Mouse (Mus musculus) thymus, adult 2 months (tissue): ENCODE results near the gene Gm17428.

ENCODE experiments used
- CTCF ChIP-seq: fragments of 200-500 bp; IDR thresholded peaks from 2 replicates; pipeline ENCODE4 v1.5.1; 2012; ENCODE audit warnings: mild to moderate bottlenecking, control low read depth, low read length, moderate library complexity, borderline replicate concordance; ENCODE audit not compliant: control insufficient read depth, poor library complexity, insufficient read depth; ENCODE audit errors: extremely low read depth
- POLR2A ChIP-seq: fragments of 200-500 bp; IDR thresholded peaks from 2 replicates; pipeline ENCODE4 v1.6.1; 2012; ENCODE audit warnings: mild to moderate bottlenecking, low read length, control low read depth, moderate library complexity; ENCODE audit not compliant: control insufficient read depth, poor library complexity, insufficient read depth; ENCODE audit errors: extremely low read depth

GRCm38 (mm10) chr14:55014591-55014990, 37.9 kb downstream of the Gm17428 start:
- TF ChIP-seq POLR2A (no peak), CTCF (no peak)
